Mouse (Mus musculus): ENCODE measurements around the gene Olfr821. TPM values are rescaled to one million over a fixed set of nuclear protein-coding genes. Genes with fewer than 3 reads are reported as not detected.
"Not testable (repeated sequence)": the region's sequence is repeated elsewhere in the genome, so short reads cannot be mapped to it uniquely, and the experiment has no call there.

Gene Olfr821
- not detected in 2 replicates for polyA plus RNA-seq (2012; rRNA removed)

DNA sequence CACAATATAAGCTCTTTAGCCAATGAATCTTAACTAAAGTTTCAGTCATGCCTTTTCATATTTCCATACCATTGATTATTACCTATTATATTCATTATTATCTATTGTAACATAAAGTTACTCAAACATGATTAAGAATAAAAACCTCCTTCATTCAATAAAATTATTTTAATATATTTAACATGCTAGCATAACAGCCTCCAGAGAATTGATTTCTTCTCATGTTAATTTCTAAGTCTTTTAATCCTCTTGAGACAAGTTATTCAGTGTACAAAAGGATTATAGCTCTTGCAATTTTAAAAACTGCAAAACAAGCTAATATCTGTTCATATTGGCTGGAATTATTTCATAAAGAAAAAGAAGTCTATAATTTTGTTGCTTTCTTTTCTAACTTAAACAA is at the start of gene Olfr821:
TSS of gene Olfr821 (plus strand) at position 301 of the 400 bp plus-strand sequence.
- no peak within 1 kb of the TSS for H3K27ac ChIP-seq (ENCODE audit: insufficient read depth, low read depth, low read length)
- H3K4me3 ChIP-seq (ENCODE audit: low read depth, low read length): no peak within 1 kb of the TSS
- no peaks in the 10 kb centered on the region for H3K27me3 ChIP-seq (ENCODE audit: control insufficient read depth, insufficient read depth, low read length)
- H3K36me3 ChIP-seq (ENCODE audit: control insufficient read depth, insufficient read depth, low read length): no peaks in the 10 kb centered on the region
- H3K4me1 ChIP-seq (ENCODE audit: control insufficient read depth, insufficient read depth, insufficient read length, low read length): no peaks in the 10 kb centered on the region
- TF ChIP-seq POLR2A (IDR thresholded peaks at IDR 0.05; ENCODE audit: low read depth, low read length) (no peak), CTCF (IDR thresholded peaks at IDR 0.05; ENCODE audit: extremely low read depth, insufficient read length, insufficient replicate concordance, low read depth, low read length) (no peak)

DNA sequence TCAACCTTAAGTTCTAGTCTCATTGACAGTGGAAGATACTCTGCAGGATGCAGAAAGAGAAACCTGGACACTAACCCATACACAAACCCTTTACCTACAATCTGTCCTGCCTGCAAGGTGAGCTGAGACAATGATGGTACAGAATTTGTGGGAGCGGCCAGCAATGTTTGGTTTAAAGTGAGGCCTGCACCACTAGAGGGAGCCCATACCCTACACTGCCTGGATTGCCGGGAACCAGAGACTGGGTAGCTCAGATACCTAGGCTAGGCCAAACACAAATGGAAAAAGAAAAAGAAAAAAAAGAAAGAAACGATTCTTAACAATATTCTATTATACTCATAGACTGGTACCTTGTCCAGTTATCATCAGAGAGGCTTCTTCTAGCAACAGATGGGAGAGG is 48.3 kb upstream of the Olfr821 start:
- not testable (repeated sequence) for H3K4me3 ChIP-seq (ENCODE audit: low read depth, low read length)
- no CpG with 5 or more reads among the region's 3 CpGs for WGBS

DNA sequence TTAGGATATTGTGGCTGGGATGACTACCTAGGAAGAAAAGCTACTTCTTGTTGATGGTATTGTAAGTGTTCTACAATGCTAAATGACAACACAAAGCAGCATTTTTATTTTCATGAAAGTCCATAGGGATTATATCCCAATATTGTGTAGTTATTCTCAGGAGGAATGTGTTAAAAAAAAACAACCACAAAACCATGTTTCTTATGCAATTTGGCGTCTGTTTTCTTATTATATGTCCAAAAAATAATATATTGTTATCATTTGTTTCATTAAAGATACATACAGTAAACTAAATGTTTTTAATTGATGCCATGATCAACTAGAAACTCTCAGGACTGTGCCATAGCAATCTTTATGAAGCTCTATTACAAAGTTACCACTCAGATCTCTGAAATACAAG is 45.2 kb upstream of the Olfr821 start, which contains the start of gene Gm10310:
TSS of gene Gm10310 (minus strand) at position 101 of the 400 bp plus-strand sequence.
- H3K4me1 ChIP-seq (ENCODE audit: control insufficient read depth, insufficient read depth, insufficient read length, low read length); H3K27me3 ChIP-seq (ENCODE audit: control insufficient read depth, insufficient read depth, low read length); H3K36me3 ChIP-seq (ENCODE audit: control insufficient read depth, insufficient read depth, low read length); H3K27ac ChIP-seq (ENCODE audit: insufficient read depth, low read depth, low read length); H3K4me3 ChIP-seq (ENCODE audit: low read depth, low read length): not testable (repeated sequence)
- WGBS: no CpG with 5 or more reads among the region's 1 CpGs

More for the DNA sequence above, 48.3 kb upstream of the Olfr821 start:
- not testable (repeated sequence) for H3K4me1 ChIP-seq (ENCODE audit: control insufficient read depth, insufficient read depth, insufficient read length, low read length); H3K36me3 ChIP-seq (ENCODE audit: control insufficient read depth, insufficient read depth, low read length); H3K27ac ChIP-seq (ENCODE audit: insufficient read depth, low read depth, low read length); H3K27me3 ChIP-seq (ENCODE audit: control insufficient read depth, insufficient read depth, low read length)

DNA sequence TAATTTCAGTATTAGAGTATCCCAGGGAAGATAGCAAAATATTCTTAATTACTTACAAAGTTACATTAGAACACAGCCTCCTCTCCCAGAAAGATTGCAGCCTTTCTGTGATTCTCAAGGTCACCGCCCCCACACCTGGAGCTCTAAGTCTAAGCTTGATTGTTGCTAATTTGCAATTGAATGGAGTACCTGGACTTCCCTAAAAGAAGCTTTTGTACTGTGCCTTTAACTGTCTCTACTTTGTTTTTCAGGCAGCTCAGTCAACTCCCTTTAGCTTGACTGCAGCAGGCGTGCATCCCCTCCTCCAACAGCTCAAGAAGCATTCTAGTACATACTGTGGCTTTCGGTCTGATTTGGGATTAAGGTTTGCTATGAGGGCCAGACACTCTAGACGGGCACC is 26.0 kb upstream of the Olfr821 start:
- 81% methylated on average over 4 of the region's 4 CpGs for WGBS
- H3K36me3 ChIP-seq (ENCODE audit: control insufficient read depth, insufficient read depth, low read length); H3K4me3 ChIP-seq (ENCODE audit: low read depth, low read length); H3K27me3 ChIP-seq (ENCODE audit: control insufficient read depth, insufficient read depth, low read length); H3K27ac ChIP-seq (ENCODE audit: insufficient read depth, low read depth, low read length); H3K4me1 ChIP-seq (ENCODE audit: control insufficient read depth, insufficient read depth, insufficient read length, low read length): not testable (repeated sequence)

DNA sequence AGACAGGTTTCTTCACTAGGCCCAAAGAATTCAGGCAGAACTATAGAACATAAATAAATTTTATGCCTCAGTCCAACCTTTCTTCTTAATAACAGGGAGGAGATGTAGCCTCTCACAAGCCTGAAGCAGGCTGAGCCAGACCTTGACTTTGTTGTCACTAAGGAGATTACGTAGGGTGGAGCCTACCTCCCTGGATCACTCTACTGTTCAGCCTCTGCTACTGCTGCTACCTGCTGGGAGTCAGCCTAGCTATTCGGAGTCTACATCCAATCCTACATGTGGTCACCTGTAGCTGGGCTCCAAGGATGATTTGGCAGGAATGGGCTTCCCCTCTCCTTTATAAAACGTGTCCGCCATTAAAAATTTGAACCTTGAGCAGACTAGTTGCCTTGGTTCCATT is 24.8 kb upstream of the Olfr821 start:
- not testable (repeated sequence) for H3K4me1 ChIP-seq (ENCODE audit: control insufficient read depth, insufficient read depth, insufficient read length, low read length); H3K27ac ChIP-seq (ENCODE audit: insufficient read depth, low read depth, low read length); H3K4me3 ChIP-seq (ENCODE audit: low read depth, low read length); H3K27me3 ChIP-seq (ENCODE audit: control insufficient read depth, insufficient read depth, low read length); H3K36me3 ChIP-seq (ENCODE audit: control insufficient read depth, insufficient read depth, low read length)
- 84% methylated on average over 4 of the region's 4 CpGs for WGBS

DNA sequence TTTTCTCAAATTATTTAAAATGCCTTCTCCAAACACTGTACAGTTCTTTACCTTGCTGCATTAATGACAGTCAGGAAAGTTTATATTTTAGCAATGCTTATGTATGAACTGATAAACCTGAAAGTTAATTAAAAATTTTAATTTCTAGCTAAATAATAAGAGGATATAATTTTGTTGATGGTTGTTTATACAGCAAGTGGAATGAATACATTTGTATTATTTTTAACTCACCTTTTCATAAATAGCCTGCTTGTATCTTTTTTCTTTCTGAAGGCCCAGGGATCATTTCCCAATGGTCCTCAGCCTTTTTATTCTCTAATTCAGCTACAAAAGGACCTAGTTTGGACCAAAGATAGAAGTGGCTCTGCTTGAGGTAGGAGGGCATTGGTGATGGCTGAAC is 17.8 kb upstream of the Olfr821 start, which contains the start of gene Olfr820:
TSS of gene Olfr820 (plus strand) at position 301 of the 400 bp plus-strand sequence.
- H3K4me3 ChIP-seq (ENCODE audit: low read depth, low read length): no peak within 1 kb of the TSS
- no peak within 1 kb of the TSS for H3K27ac ChIP-seq (ENCODE audit: insufficient read depth, low read depth, low read length)
- H3K27me3 ChIP-seq (ENCODE audit: control insufficient read depth, insufficient read depth, low read length): no peaks in the 10 kb centered on the region
- no peaks in the 10 kb centered on the region for H3K36me3 ChIP-seq (ENCODE audit: control insufficient read depth, insufficient read depth, low read length)
- TF ChIP-seq POLR2A (IDR thresholded peaks at IDR 0.05; ENCODE audit: low read depth, low read length) (no peak), CTCF (IDR thresholded peaks at IDR 0.05; ENCODE audit: extremely low read depth, insufficient read length, insufficient replicate concordance, low read depth, low read length) (no peak)
- no peaks in the 10 kb centered on the region for H3K4me1 ChIP-seq (ENCODE audit: control insufficient read depth, insufficient read depth, insufficient read length, low read length)

DNA sequence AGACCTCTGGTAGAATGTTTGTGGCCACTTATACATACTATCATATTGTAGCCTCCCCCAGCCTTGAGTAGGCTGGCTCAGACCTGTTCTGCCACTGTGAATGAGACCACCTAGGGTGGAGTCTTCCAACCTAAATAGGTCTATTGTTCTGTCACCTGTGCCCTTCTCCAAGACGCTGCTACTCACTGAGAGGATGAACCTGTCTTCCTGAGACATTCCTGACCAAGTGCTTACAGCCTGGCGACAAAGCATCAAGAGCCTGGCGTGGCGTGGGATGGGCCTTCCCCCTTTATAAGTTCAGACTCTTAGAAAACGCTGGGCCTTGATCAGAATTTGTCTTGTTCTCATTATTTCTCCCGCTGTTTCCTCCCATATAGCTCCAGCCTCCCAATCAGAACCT is 6.9 kb downstream of the Olfr821 start:
- TF ChIP-seq POLR2A (IDR thresholded peaks at IDR 0.05; ENCODE audit: low read depth, low read length) (no peak), CTCF (IDR thresholded peaks at IDR 0.05; ENCODE audit: extremely low read depth, insufficient read length, insufficient replicate concordance, low read depth, low read length) (no peak)
- H3K27me3 ChIP-seq (ENCODE audit: control insufficient read depth, insufficient read depth, low read length): no peaks in the 10 kb centered on the region
- no peaks in the 10 kb centered on the region for H3K36me3 ChIP-seq (ENCODE audit: control insufficient read depth, insufficient read depth, low read length)
- no peak overlapping the region for H3K27ac ChIP-seq (ENCODE audit: insufficient read depth, low read depth, low read length)
- WGBS: 53% methylated on average over 6 of the region's 6 CpGs
- H3K4me3 ChIP-seq (ENCODE audit: low read depth, low read length): no peak overlapping the region
- H3K4me1 ChIP-seq (ENCODE audit: control insufficient read depth, insufficient read depth, insufficient read length, low read length): no peaks in the 10 kb centered on the region

DNA sequence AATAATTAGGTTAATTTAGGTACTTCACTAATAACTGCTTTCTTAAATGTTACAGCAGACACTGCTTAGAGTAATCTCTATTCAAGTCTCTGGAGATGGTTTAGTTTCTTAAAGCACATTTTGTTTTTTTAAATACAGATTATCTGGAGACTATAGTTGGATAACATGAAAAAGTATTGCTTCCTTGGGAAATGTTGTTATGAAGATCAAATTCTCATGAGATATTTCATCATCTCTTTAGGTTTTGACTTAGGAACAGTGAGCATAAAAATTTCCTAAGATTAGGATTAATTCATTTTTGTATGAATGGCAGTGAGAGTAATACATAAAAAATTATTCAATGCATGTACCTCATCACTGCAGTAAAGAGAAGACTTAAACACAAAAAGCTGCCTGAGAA is 40.8 kb downstream of the Olfr821 start, which contains the start of gene Olfr822:
TSS of gene Olfr822 (plus strand) at position 301 of the 400 bp plus-strand sequence.
- TF ChIP-seq POLR2A (IDR thresholded peaks at IDR 0.05; ENCODE audit: low read depth, low read length): no peak
- Histone ChIP-seq H3K27ac (ENCODE audit: insufficient read depth, low read depth, low read length) (no peak within 1 kb of the TSS), H3K27me3 (ENCODE audit: control insufficient read depth, insufficient read depth, low read length) (no peaks in the 10 kb centered on the region), H3K36me3 (ENCODE audit: control insufficient read depth, insufficient read depth, low read length) (no peaks in the 10 kb centered on the region), H3K4me3 (ENCODE audit: low read depth, low read length) (no peak within 1 kb of the TSS), H3K4me1 (ENCODE audit: control insufficient read depth, insufficient read depth, insufficient read length, low read length) (no peaks in the 10 kb centered on the region)

Other genes starting within 250 kb of the Olfr821 start
- not detected in 2 replicates for gene Olfr810, start 235.4 kb upstream of the Olfr821 start, polyA plus RNA-seq (2012; rRNA removed)
- gene Olfr811, start 226.0 kb upstream of the Olfr821 start, polyA plus RNA-seq (2012; rRNA removed): not detected in 2 replicates
- not detected in 2 replicates for gene Olfr812, start 184.3 kb upstream of the Olfr821 start, polyA plus RNA-seq (2012; rRNA removed)
- gene Olfr813, start 175.0 kb upstream of the Olfr821 start, polyA plus RNA-seq (2012; rRNA removed): not detected in 2 replicates
- not detected in 2 replicates for gene Olfr814, start 150.5 kb upstream of the Olfr821 start, polyA plus RNA-seq (2012; rRNA removed)
- gene Olfr815, start 124.5 kb upstream of the Olfr821 start, polyA plus RNA-seq (2012; rRNA removed): not detected in 2 replicates
- not detected in 2 replicates for gene Olfr816, start 114.8 kb upstream of the Olfr821 start, polyA plus RNA-seq (2012; rRNA removed)
- not detected in 2 replicates for gene Olfr818, start 81.2 kb upstream of the Olfr821 start, polyA plus RNA-seq (2012; rRNA removed)
- not detected in 2 replicates for gene Olfr819, start 63.1 kb upstream of the Olfr821 start, polyA plus RNA-seq (2012; rRNA removed)
- gene Olfr247, start 54.2 kb upstream of the Olfr821 start, polyA plus RNA-seq (2012; rRNA removed): not detected in 2 replicates
- gene Gm10310, start 45.3 kb upstream of the Olfr821 start, polyA plus RNA-seq (2012; rRNA removed): not detected in 2 replicates
- not detected in 2 replicates for gene Olfr820, start 17.7 kb upstream of the Olfr821 start, polyA plus RNA-seq (2012; rRNA removed)
- gene Olfr822, start 40.9 kb downstream of the Olfr821 start, polyA plus RNA-seq (2012; rRNA removed): not detected in 2 replicates
- not detected in 2 replicates for gene Olfr823, start 85.0 kb downstream of the Olfr821 start, polyA plus RNA-seq (2012; rRNA removed)
- not detected in 2 replicates for gene Olfr824, start 99.7 kb downstream of the Olfr821 start, polyA plus RNA-seq (2012; rRNA removed)
- not detected in 2 replicates for gene Olfr825, start 136.4 kb downstream of the Olfr821 start, polyA plus RNA-seq (2012; rRNA removed)
- not detected in 2 replicates for gene Olfr826, start 153.8 kb downstream of the Olfr821 start, polyA plus RNA-seq (2012; rRNA removed)
- gene Olfr827, start 184.1 kb downstream of the Olfr821 start, polyA plus RNA-seq (2012; rRNA removed): not detected in 2 replicates
- gene Neurod4, start 249.9 kb downstream of the Olfr821 start, polyA plus RNA-seq (2012; rRNA removed): not detected in 2 replicates